8 mouse cellular contexts compared by ENCODE assay signal in genomic region chr16:5013054-5013838, GRCm38 (mm10). TPM values are rescaled to one million over a fixed set of nuclear protein-coding genes. Genes with fewer than 3 reads are reported as not detected.
DNase-seq lines count a peak whose midpoint lies in the region; ATAC-seq and TF ChIP-seq lines count a peak whose summit lies in the region.

Gene Rogdi, minus strand, starts transcription at chr16:5013553.

- no peak for TF ChIP-seq CTCF in ES-Bruce4 (IDR thresholded peaks at IDR 0.05; ENCODE audit: low read depth, low read length)
- peak; percentile 40 for TF ChIP-seq CTCF in liver, postnatal 0 days (IDR thresholded peaks at IDR 0.05; ENCODE audit: low read depth)

- peak within 1 kb of the TSS; percentile 49 for H3K9ac ChIP-seq in ES-Bruce4 (ENCODE audit: low read depth, poor library complexity, severe bottlenecking)
- peak within 1 kb of the TSS; percentile 65 for H3K9ac ChIP-seq in forebrain, embryonic 13.5 days
- peak within 1 kb of the TSS; percentile 70 for H3K9ac ChIP-seq in liver, postnatal 0 days (replicated peaks)
- peak within 1 kb of the TSS; percentile 76 for H3K9ac ChIP-seq in neural tube, embryonic 14.5 days (replicated peaks; ENCODE audit: low read depth, low read length)

- H3K4me2 ChIP-seq in forebrain, embryonic 13.5 days = peak within 1 kb of the TSS; percentile 76
- peak within 1 kb of the TSS; percentile 95 for H3K4me2 ChIP-seq in liver, postnatal 0 days (ENCODE audit: low read depth, low read length)
- H3K4me2 ChIP-seq in neural tube, embryonic 14.5 days (ENCODE audit: low read depth, low read length) = peak within 1 kb of the TSS; percentile 70

- WGBS in forebrain, embryonic 13.5 days = under 1% methylated on average over 55 of the region's 63 CpGs
- WGBS in large intestine, adult 2 months = under 1% methylated on average over 59 of the region's 63 CpGs
- under 1% methylated on average over 62 of the region's 63 CpGs for WGBS in liver, postnatal 0 days (ENCODE audit: insufficient replicate concordance)
- WGBS in neural tube, embryonic 14.5 days = under 1% methylated on average over 51 of the region's 63 CpGs

- intact Hi-C loops in heart, postnatal 10 days (cut with DNase I) = loop anchor here (2.0 kb wide), 1 partner anchor 46 kb away; no protein-coding TSS in a partner anchor

- peak within 1 kb of the TSS; percentile 88 for H3K4me3 ChIP-seq in ES-Bruce4 (ENCODE audit: low read depth, low read length)
- H3K4me3 ChIP-seq in forebrain, embryonic 13.5 days = peak within 1 kb of the TSS; percentile 54
- peak within 1 kb of the TSS; percentile 76 for H3K4me3 ChIP-seq in liver, postnatal 0 days (ENCODE audit: low read depth, low read length)
- H3K4me3 ChIP-seq in neural tube, embryonic 14.5 days (ENCODE audit: low read depth, low read length) = peak within 1 kb of the TSS; percentile 65

- H3K9me3 ChIP-seq in ES-Bruce4 (replicated peaks; ENCODE audit: control insufficient read depth, insufficient read depth, low read length, poor library complexity, severe bottlenecking) = no peaks in the 10 kb centered on the region
- H3K9me3 ChIP-seq in forebrain, embryonic 13.5 days (replicated peaks) = no peaks in the 10 kb centered on the region
- no peaks in the 10 kb centered on the region for H3K9me3 ChIP-seq in liver, postnatal 0 days (ENCODE audit: low read length)
- no peaks in the 10 kb centered on the region for H3K9me3 ChIP-seq in neural tube, embryonic 14.5 days (ENCODE audit: control insufficient read depth, low read length)

- peaks cover 12% of the 10 kb centered on the region for H3K36me3 ChIP-seq in ES-Bruce4 (ENCODE audit: control insufficient read depth, insufficient read depth, low read length, poor library complexity, severe bottlenecking)
- H3K36me3 ChIP-seq in forebrain, embryonic 13.5 days (ENCODE audit: poor library complexity, severe bottlenecking) = peaks cover 60% of the 10 kb centered on the region
- H3K36me3 ChIP-seq in liver, postnatal 0 days (replicated peaks; ENCODE audit: insufficient read depth, low read length) = peaks cover 46% of the 10 kb centered on the region
- H3K36me3 ChIP-seq in neural tube, embryonic 14.5 days (ENCODE audit: control insufficient read depth, insufficient read depth, low read length) = peaks cover 35% of the 10 kb centered on the region

- TF ChIP-seq EP300 in ES-Bruce4 (IDR thresholded peaks at IDR 0.05; ENCODE audit: insufficient read depth, low read depth, low read length) = no peak
- no peak for TF ChIP-seq EP300 in liver, postnatal 0 days (IDR thresholded peaks at IDR 0.05; ENCODE audit: low read depth)

- H3K4me1 ChIP-seq in ES-Bruce4 (ENCODE audit: control insufficient read depth, insufficient read depth, low read length) = peaks cover 4% of the 10 kb centered on the region
- peaks cover 11% of the 10 kb centered on the region for H3K4me1 ChIP-seq in forebrain, embryonic 13.5 days
- peaks cover 36% of the 10 kb centered on the region for H3K4me1 ChIP-seq in liver, postnatal 0 days (ENCODE audit: insufficient read depth)
- peaks cover 9% of the 10 kb centered on the region; the same call in 1 of the 2 replicates for H3K4me1 ChIP-seq in neural tube, embryonic 14.5 days (ENCODE audit: control insufficient read depth, insufficient read depth, low read length)

- no peak within 1 kb of the TSS for H3K27ac ChIP-seq in ES-Bruce4 (ENCODE audit: insufficient read depth, low read length)
- H3K27ac ChIP-seq in forebrain, embryonic 13.5 days = peak within 1 kb of the TSS; percentile 27; the same call in 1 of the 2 replicates
- peak within 1 kb of the TSS; percentile 84 for H3K27ac ChIP-seq in liver, postnatal 0 days (ENCODE audit: low read depth)
- peak within 1 kb of the TSS; percentile 74 for H3K27ac ChIP-seq in neural tube, embryonic 14.5 days (ENCODE audit: low read depth, low read length)

- H3K27me3 ChIP-seq in ES-Bruce4 (ENCODE audit: control insufficient read depth, insufficient read depth, low read length, poor library complexity, severe bottlenecking) = no peaks in the 10 kb centered on the region
- no peaks in the 10 kb centered on the region for H3K27me3 ChIP-seq in forebrain, embryonic 13.5 days
- H3K27me3 ChIP-seq in liver, postnatal 0 days (ENCODE audit: insufficient read depth, low read length) = no peaks in the 10 kb centered on the region
- no peaks in the 10 kb centered on the region for H3K27me3 ChIP-seq in neural tube, embryonic 14.5 days (ENCODE audit: control insufficient read depth, insufficient read depth, low read length)

- TF ChIP-seq POLR2A in ES-Bruce4 (IDR thresholded peaks at IDR 0.05; ENCODE audit: insufficient read depth, low read length) = peak; percentile 71

- peak; percentile 99 for ATAC-seq in cerebellum, adult (ENCODE audit: insufficient number of reproducible peaks, low FRiP score, low TSS enrichment)
- ATAC-seq in forebrain, embryonic 13.5 days = peak; percentile 100
- peak; percentile 92 for ATAC-seq in liver, postnatal 0 days
- ATAC-seq in neural tube, embryonic 14.5 days (ENCODE audit: low read depth) = peak; percentile 99

- peak; percentile 98 to 99 for DNase-seq in heart, postnatal 10 days
- DNase-seq in large intestine, adult 2 months (ENCODE audit: low read depth, low spot score) = peak; percentile 97
- DNase-seq in liver, postnatal 0 days = peak; percentile 97
- DNase-seq in testis, postnatal 10 days (ENCODE audit: low spot score) = peak; percentile 98

RNA-seq across cellular contexts. Expression of gene Rogdi, which starts in this region (rescaled TPM):
- 40.8 and 44.5 TPM in 2 replicates for polyA plus RNA-seq in ES-Bruce4 (2011; ENCODE audit: insufficient read depth, insufficient read length, low read depth, missing spikeins)
- polyA plus RNA-seq in forebrain, embryonic 13.5 days (2015; fragmentation: Nextera tagmentation; extraction: Ambion mirVana) = 88.1 and 102 TPM in 2 replicates
- 10 to 100 TPM; 21.7 to 25.7 TPM for total RNA-seq in heart, postnatal 10 days (2021)
- 46.1 and 51.6 TPM in 2 replicates for polyA plus RNA-seq in large intestine, adult 2 months (2012; rRNA removed)
- 105 and 114 TPM in 2 replicates for polyA plus RNA-seq in liver, postnatal 0 days (2015; fragmentation: Nextera tagmentation; extraction: Ambion mirVana)
- 171 and 200 TPM in 2 replicates for polyA plus RNA-seq in neural tube, embryonic 14.5 days (2014; fragmentation: Nextera tagmentation; extraction: Ambion mirVana)
